Mouse (Mus musculus) embryonic stem cell, embryonic (primary cell): ENCODE data around the gene Bag3.

Source experiments
- CTCF ChIA-PET, 4 experiments: fragments of 300-600 bp in 2 of 4; fragments of 350-600 bp in 2 of 4; sonication (Branson Sonifier 250); formaldehyde crosslinking; loops; one replicate each; lab custom pipeline; 2022; ENCODE audit warnings: inconsistent platforms in 2 of 4; lab: Charles Lee
- POLR2A ChIA-PET, 4 experiments: fragments of 300-600 bp in 2 of 4; fragments of 350-600 bp in 2 of 4; sonication (Branson Sonifier 250); formaldehyde crosslinking; loops; one replicate each; lab custom pipeline; 2022; ENCODE audit warnings: antibody characterized with exemption in 4 of 4, inconsistent platforms in 1 of 4; lab: Charles Lee

The Bag3 gene

GRCm38 (mm10) chr7:128523349-128523961 is at the start of gene Bag3:
TSS of gene Bag3 (plus strand) at chr7:128523616.
- ChIA-PET CTCF (interaction anchor here in 3 of 4 experiments (0.5 to 1.3 kb wide), 5 partner anchors 19 to 201 kb away, joined by 3 to 13 read pairs (median 5); no protein-coding TSS in a partner anchor), POLR2A (interaction anchor here in 3 of 4 experiments (0.5 to 3.6 kb wide), 92 partner anchors 7 to 756 kb away, joined by 3 to 77 read pairs (median 4); partner anchors contain the start of genes Inpp5f (in 3 of the 3), Tial1 (in 3 of the 3), Mcmbp (in 2 of the 3) and 9130023H24Rik (in 1 of the 3))

- CTCF ChIA-PET = interaction anchor here (0.5 to 2.1 kb wide), 29 partner anchors 10 to 664 kb away, joined by 3 to 16 read pairs (median 3); partner anchors contain the start of genes Tial1 (in 3 of the 4) and Bag3 (in 1 of the 4)
- POLR2A ChIA-PET = interaction anchor here in 3 of 4 experiments (0.6 to 3.6 kb wide), 9 partner anchors 10 to 214 kb away, joined by 3 to 39 read pairs (median 4); partner anchors contain the start of genes Bag3 (in 2 of the 3) and Tial1 (in 2 of the 3)
These were observed 49.1 kb upstream of the Bag3 start for GRCm38 (mm10) chr7:128474322-128474721.

GRCm38 (mm10) chr7:128488986-128489385 is 34.4 kb upstream of the Bag3 start:
- ChIA-PET POLR2A (interaction anchor here in 3 of 4 experiments (0.6 to 2.6 kb wide), 19 partner anchors 11 to 1194 kb away, joined by 3 to 15 read pairs (median 4); partner anchors contain the start of genes Bag3 (in 3 of the 3), Tial1 (in 3 of the 3) and Inpp5f (in 1 of the 3)), CTCF (interaction anchor here in 2 of 4 experiments (0.5 to 1.1 kb wide), 3 partner anchors 9 to 27 kb away, joined by 3 to 4 read pairs (median 3); partner anchors contain the start of gene Tial1 (in 1 of the 2))

DNA sequence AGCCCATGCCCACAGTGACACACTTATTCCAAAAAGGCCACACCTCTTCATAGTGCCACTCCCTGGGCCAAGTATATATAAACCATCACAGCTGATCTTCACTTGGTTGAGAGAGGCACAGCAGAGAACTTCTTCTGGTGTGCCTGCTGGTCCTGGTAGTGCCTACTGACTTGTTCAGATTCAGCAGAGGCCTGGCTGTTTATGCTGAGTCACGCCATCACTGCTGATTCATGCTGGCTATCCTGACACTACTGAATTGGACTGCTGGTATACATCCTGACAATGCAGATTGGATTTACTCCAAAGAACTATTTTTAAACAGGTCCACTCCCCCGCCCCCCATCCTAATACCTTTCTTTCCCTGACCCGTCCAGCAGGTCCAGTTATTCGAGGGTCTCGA is 28.9 kb upstream of the Bag3 start:
- POLR2A ChIA-PET = interaction anchor here in 3 of 4 experiments (0.6 to 3.0 kb wide), 7 partner anchors 29 to 116 kb away, joined by 3 to 10 read pairs (median 5); partner anchors contain the start of genes Bag3 (in 2 of the 3) and Tial1 (in 2 of the 3)
- CTCF ChIA-PET = no interaction called here

- ChIA-PET CTCF (interaction anchor here in 1 of 4 experiments (1.3 kb wide), 1 partner anchor 26 kb away, joined by 3 read pairs; no protein-coding TSS in a partner anchor), POLR2A (interaction anchor here in 3 of 4 experiments (1.0 to 1.8 kb wide), 11 partner anchors 11 to 43 kb away, joined by 3 to 5 read pairs (median 4); partner anchors contain the start of genes Tial1 (in 3 of the 3) and Bag3 (in 2 of the 3))
These were observed 23.6 kb upstream of the Bag3 start for GRCm38 (mm10) chr7:128499801-128500200.

DNA sequence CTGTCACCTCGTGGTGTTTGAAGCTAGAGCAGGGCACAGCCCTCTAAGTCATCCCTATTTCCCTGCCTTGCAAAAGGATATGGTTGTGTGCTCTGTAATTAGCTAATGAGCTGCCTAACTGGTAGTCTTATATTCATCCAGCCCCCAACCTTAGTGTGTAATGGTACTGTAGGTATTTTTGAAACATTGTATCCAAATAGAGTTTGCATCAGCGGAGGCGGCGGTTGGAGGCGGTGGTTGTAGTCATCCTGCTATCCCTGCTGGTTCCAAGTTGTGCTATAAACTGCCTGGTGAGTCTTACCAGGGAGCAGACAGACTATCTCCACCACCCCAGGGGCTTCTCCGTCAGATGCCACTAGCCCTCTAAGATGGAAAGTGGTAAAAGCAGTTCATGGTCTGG is 19.3 kb upstream of the Bag3 start:
- ChIA-PET POLR2A (interaction anchor here in 1 of 4 experiments (1.1 to 1.9 kb wide), 4 partner anchors 19 to 43 kb away, joined by 3 to 7 read pairs (median 4); partner anchors contain the start of genes Bag3 and Tial1), CTCF (no interaction called here)

- POLR2A ChIA-PET = interaction anchor here in 2 of 4 experiments (1.1 to 1.8 kb wide), 3 partner anchors 11 to 18 kb away, joined by 4 to 12 read pairs (median 5); partner anchors contain the start of gene Bag3 (in 2 of the 2)
These were observed 11.5 kb upstream of the Bag3 start for GRCm38 (mm10) chr7:128511936-128512335.

DNA sequence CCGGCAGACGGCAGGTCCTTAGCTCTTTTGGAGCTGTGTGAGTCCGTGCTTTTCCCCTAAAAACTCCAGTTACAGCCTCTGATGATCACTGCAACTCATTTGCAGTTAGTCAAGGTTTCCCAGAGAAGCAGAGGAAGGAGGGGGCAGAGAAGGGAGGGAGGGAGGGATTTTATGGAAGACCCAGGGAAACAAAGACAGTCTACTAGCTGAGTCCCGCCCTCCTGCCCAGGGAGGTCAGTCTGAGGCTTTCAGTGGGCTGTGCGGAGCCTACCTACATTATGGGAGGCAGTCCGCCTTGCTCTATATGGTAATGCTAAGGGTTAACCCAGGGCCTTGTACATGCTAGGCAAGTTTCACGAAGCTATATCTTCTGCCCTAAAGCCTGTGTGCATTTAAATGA is 9.9 kb upstream of the Bag3 start:
- CTCF ChIA-PET = interaction anchor here in 1 of 4 experiments (1.1 kb wide), 1 partner anchor 39 kb away, joined by 4 read pairs; no protein-coding TSS in a partner anchor
- POLR2A ChIA-PET = interaction anchor here in 3 of 4 experiments (0.6 to 2.9 kb wide), 15 partner anchors 8 to 484 kb away, joined by 3 to 37 read pairs (median 4); partner anchors contain the start of gene Bag3 (in 3 of the 3)

More at GRCm38 (mm10) chr7:128511936-128512335, 11.5 kb upstream of the Bag3 start:
- CTCF ChIA-PET = no interaction called here

DNA sequence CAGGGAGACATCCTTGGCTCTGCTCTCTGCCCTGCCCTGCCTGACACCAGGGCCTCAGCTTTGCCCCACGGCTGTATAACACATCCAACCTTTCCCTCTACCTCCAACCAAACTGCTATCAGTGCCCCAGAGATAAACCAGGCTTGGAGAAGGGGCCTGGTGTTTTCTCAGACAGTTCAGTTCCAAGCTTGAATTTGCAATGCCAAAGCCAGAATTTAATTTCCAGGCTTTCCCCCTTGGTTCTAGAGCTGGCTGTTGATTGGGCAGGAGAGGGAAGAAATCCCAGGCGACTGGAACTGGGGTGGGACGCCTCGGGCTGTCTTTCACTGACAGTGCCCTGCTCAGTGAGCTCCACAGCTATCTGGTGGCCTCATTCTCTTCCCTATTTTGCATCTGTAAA is 9.1 kb upstream of the Bag3 start:
- POLR2A ChIA-PET = interaction anchor here in 3 of 4 experiments (0.7 to 2.9 kb wide), 13 partner anchors 9 to 60 kb away, joined by 3 to 37 read pairs (median 4); partner anchors contain the start of genes Bag3 (in 3 of the 3) and Tial1 (in 1 of the 3)
- CTCF ChIA-PET = interaction anchor here in 2 of 4 experiments (1.1 kb wide), 2 partner anchors 40 kb away, joined by 3 to 4 read pairs; no protein-coding TSS in a partner anchor

DNA sequence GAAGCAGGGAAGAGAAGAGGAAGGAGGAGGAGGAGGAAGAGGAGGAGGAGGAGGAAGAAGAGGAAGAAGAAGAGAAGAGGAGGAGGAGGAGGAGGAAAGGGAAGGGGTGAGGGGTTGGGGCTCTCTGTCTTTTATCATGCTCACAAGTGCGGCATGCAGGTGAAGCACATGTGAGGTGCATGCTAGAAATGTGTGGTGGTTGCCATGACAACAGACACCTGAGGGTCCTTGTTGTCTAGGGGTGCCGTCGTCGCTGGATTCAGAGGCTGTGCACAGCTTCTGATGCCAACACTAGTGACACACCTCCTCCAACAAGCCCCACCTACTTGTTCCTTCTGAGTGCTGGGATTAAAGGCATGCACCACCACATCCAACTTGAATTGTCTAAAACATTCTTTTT is 7.1 kb upstream of the Bag3 start:
- POLR2A ChIA-PET = interaction anchor here in 3 of 4 experiments (0.6 to 1.9 kb wide), 8 partner anchors 7 to 490 kb away, joined by 3 to 6 read pairs (median 4); partner anchors contain the start of genes Bag3 (in 2 of the 3) and Tial1 (in 1 of the 3)
- CTCF ChIA-PET = interaction anchor here in 1 of 4 experiments (0.7 kb wide), 1 partner anchor 115 kb away, joined by 4 read pairs; no protein-coding TSS in a partner anchor

GRCm38 (mm10) chr7:128519316-128520050 is 3.9 kb upstream of the Bag3 start:
- POLR2A ChIA-PET = interaction anchor here (0.6 to 2.2 kb wide), 25 partner anchors 10 to 230 kb away, joined by 3 to 14 read pairs (median 4); partner anchors contain the start of genes Tial1 (in 3 of the 4) and Inpp5f (in 2 of the 4)
- CTCF ChIA-PET = interaction anchor here in 1 of 4 experiments (0.7 to 1.2 kb wide), 2 partner anchors 27 to 45 kb away, joined by 3 read pairs; no protein-coding TSS in a partner anchor

- POLR2A ChIA-PET = interaction anchor here in 3 of 4 experiments (0.5 to 3.6 kb wide), 86 partner anchors 8 to 757 kb away, joined by 3 to 77 read pairs (median 4); partner anchors contain the start of genes Inpp5f (in 3 of the 3), Tial1 (in 3 of the 3), 9130023H24Rik (in 1 of the 3) and Mcmbp (in 1 of the 3)
- CTCF ChIA-PET = interaction anchor here in 2 of 4 experiments (0.5 to 1.3 kb wide), 4 partner anchors 18 to 201 kb away, joined by 3 to 13 read pairs (median 6); no protein-coding TSS in a partner anchor
These were observed 656 bp downstream of the Bag3 start for GRCm38 (mm10) chr7:128523962-128524581.

GRCm38 (mm10) chr7:128524641-128525040 is 1.2 kb downstream of the Bag3 start:
- CTCF ChIA-PET = interaction anchor here in 1 of 4 experiments (1.3 kb wide), 1 partner anchor 50 kb away, joined by 3 read pairs; no protein-coding TSS in a partner anchor

DNA sequence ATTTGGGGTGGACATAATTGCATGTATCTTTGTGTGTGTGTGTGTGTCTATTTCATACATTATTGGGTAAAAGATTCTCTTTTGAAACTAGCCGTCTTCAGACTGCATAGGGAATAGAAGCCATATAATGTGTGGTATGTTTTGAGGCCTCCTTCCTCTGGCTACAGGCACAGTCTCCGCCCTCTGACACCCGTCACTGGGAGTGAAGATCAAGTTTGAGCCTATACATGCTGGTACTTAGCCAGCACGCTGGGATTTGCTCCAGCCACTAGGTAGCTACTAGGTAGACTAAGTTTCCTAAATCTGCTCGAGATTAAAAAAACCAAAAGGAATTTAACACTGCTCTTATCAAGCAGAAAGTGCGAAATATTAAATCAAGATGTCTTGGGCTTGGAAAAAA is 3.2 kb downstream of the Bag3 start:
- ChIA-PET POLR2A (interaction anchor here in 1 of 4 experiments (6.1 kb wide), 1 partner anchor 64 kb away, joined by 36 read pairs; the partner anchor contains the start of gene Tial1), CTCF (no interaction called here)

More at GRCm38 (mm10) chr7:128524641-128525040, 1.2 kb downstream of the Bag3 start:
- POLR2A ChIA-PET = interaction anchor here in 3 of 4 experiments (0.5 to 3.6 kb wide), 18 partner anchors 8 to 840 kb away, joined by 3 to 77 read pairs (median 7); partner anchors contain the start of gene Tial1 (in 2 of the 3)

DNA sequence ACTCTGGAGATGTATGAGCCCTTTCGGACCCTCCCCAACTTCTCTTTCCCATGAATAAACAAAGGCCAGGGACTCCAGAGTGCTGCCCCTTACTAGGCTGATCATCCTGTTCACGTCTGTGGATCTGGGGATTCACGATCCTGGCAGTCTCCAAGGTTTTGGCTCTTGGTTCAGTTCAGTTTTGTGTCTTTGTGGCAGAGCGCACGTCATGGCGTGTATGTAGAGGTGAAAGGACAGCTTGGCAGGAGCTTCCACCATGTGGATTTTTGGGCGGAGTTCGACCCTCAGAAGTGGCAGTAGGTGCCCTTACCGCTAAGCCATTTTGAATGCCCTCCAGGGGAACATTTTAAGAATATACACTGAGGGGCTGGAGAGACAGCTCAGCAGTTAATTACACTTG is 5.2 kb downstream of the Bag3 start:
- ChIA-PET CTCF (no interaction called here), POLR2A (interaction anchor here in 3 of 4 experiments (0.6 to 6.1 kb wide), 11 partner anchors 9 to 67 kb away, joined by 3 to 36 read pairs (median 4); partner anchors contain the start of gene Tial1 (in 2 of the 3))

GRCm38 (mm10) chr7:128529126-128529525 is 5.7 kb downstream of the Bag3 start:
- POLR2A ChIA-PET = interaction anchor here in 3 of 4 experiments (0.7 to 6.1 kb wide), 17 partner anchors 8 to 211 kb away, joined by 3 to 36 read pairs (median 4); partner anchors contain the start of genes Tial1 (in 2 of the 3) and Mcmbp (in 1 of the 3)

More at GRCm38 (mm10) chr7:128529126-128529525, 5.7 kb downstream of the Bag3 start:
- CTCF ChIA-PET = no interaction called here
